Mouse (Mus musculus) hematopoietic multipotent progenitor cell, adult 10-12 weeks (in vitro differentiated cells): Measurements from ENCODE around the gene Ccdc138. TPM values are rescaled to one million over a fixed set of nuclear protein-coding genes. Genes with fewer than 3 reads are reported as not detected.

ENCODE experiments used
- polyA plus RNA-seq: library from polyadenylated mRNA; stranded (reverse); fragments of >175 nt; gene quantifications from 2 replicates; pipeline ENCODE4 v1.2.3, GENCODE M21; 2012; ENCODE audit warnings: low replicate concordance

Gene Ccdc138
- 0.15 and 0.30 TPM in 2 replicates for polyA plus RNA-seq

DNA sequence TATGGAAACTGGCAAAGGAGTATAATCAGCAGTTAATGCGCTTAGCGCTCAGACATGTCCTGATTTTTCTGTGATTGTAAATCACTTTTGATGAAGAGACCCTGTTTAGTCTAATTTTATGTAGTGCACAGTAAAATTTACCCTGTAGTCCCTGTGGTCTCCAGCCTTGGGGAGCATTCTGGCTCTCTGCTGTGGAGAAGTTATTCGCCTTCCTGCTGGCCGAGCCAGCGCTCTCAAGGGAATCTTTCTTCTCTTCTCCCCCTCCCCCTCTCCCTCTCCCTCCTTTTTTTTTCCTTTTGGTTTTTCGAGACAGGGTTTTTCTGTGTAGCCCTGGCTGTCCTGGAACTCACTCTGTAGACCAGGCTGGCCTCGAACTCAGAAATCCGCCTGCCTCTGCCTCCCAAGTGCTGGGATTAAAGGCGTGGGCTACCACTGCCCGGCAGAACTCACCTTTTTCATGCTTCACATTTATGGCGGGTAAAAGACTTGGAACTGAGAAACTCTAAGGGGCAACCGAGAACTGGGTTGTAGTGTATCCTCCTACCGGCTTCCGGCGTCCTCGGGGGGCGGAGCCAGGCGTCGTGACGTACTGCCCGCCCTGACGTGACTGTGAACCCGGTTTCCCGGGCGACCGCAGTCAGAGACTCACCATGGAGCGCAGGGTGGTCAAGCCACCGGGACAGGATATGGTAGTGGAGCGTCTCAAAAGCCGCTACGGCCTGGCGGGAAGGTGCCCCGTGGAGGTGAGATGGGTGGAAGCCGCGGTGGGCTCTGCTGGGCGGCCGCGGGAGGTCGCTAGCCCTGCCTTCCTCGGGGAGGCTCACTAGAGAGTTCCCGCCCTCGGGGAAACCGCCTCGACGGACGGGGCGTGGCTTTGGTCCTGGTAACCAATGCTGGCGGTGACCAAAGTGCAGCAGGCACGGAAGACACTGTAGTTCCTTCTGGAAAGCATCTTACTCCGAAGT, at the start of gene Ccdc138:
TSS of gene Ccdc138 (plus strand) at position 629 of the 965 bp plus-strand sequence.

Other genes starting within 250 kb of the Ccdc138 start
- gene Gcc2, start 242.5 kb upstream of the Ccdc138 start, polyA plus RNA-seq, result 10.0 TPM in 2 replicates
- 2.1 and 3.8 TPM in 2 replicates for gene Lims1, start 174.5 kb upstream of the Ccdc138 start, polyA plus RNA-seq
- 2.1 and 5.9 TPM in 2 replicates for gene Ranbp2, start 51.0 kb upstream of the Ccdc138 start, polyA plus RNA-seq
- gene Edar, start 177.7 kb downstream of the Ccdc138 start, polyA plus RNA-seq, result not detected in 2 replicates
- not detected in 2 replicates for gene Gm17542, start 220.3 kb downstream of the Ccdc138 start, polyA plus RNA-seq